ENCODE assay signal across 12 mouse cellular contexts in the genomic region with DNA sequence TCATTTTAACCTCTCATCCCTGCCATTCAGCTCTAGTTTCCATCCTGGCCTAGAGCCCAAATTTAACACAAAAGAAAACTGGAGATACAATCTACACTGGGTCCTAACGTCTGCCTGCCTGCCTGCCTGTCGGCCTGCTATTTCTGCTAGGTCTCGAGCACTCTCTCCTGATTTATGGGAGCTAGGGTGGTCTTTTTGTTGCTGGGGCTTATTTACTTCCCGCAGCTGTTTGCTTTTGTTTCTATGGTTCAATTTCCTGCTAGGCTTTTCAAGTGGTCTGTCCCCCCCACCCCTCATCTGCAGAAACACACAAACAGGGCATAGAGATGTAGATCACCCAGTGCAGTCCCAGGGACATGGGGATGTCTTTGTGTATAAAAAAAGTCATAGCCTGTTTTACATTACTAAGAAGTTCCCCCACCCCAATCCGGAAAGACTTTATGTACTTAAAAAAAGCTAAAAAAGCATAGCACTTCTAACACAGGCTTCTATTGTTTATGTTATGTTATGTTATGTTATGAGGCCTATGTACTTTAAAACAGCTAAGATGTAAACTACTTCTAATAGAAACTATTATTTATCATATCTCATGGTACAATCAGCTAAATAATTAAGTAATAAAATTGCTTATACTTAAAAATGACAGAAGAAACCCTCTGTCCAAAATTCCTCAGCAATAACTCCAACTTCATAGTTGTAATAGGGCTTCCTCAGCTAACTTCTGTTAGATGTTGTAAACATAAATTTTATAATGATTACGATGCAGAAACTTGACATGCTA. TPM values are rescaled to one million over a fixed set of nuclear protein-coding genes. Genes with fewer than 3 reads are reported as not detected.
DNase-seq lines count a peak whose midpoint lies in the region; ATAC-seq lines count a peak whose summit lies in the region.
"Had no signal": no experiment of that assay in that cellular context is flagged by ENCODE, and none has a peak within 500 bp of the region (broad histone marks: within the 10 kb centered on the region; RNA-seq: fewer than 3 reads in every experiment).

No protein-coding gene starts in this region.

- WGBS in embryonic facial prominence, embryonic 11.5 days: 22% methylated on average over 6 of the region's 6 CpGs
- WGBS in hindbrain, embryonic 16.5 days: 15% methylated on average over 6 of the region's 6 CpGs

- no peaks in the 10 kb centered on the region for H3K4me1 ChIP-seq in embryonic facial prominence, embryonic 11.5 days (ENCODE audit: control insufficient read depth, insufficient read depth, low read length)
- H3K4me1 ChIP-seq in hindbrain, embryonic 16.5 days (ENCODE audit: control insufficient read depth, insufficient read depth, low read depth, low read length): no peaks in the 10 kb centered on the region

- H3K27me3 ChIP-seq in embryonic facial prominence, embryonic 11.5 days (ENCODE audit: control insufficient read depth, insufficient read depth, low read length): no peaks in the 10 kb centered on the region
- no peaks in the 10 kb centered on the region for H3K27me3 ChIP-seq in hindbrain, embryonic 16.5 days (replicated peaks; ENCODE audit: control insufficient read depth, insufficient read depth, low read length)

- DNase-seq in heart, adult 11 months: peak; percentile 49
- DNase-seq in heart, postnatal 4 days: no peak
- peak; percentile 11 for DNase-seq in embryonic facial prominence, embryonic 11.5 days (ENCODE audit: low spot score)
- peak; percentile 17 for DNase-seq in neural tube, embryonic 10.5 days (ENCODE audit: extremely low spot score, low spot score)
- no peak for DNase-seq in layer of hippocampus, adult 11-12 months (ENCODE audit: low spot score)
- DNase-seq: cerebellum, adult 9-11 months; lung, postnatal 36 days had no signal

- ATAC-seq in embryonic facial prominence, embryonic 11.5 days (replicated peaks; ENCODE audit: insufficient number of reproducible peaks, low FRiP score, low TSS enrichment, low read depth): peak; percentile 56; the same call in 1 of the 2 replicates
- ATAC-seq in hindbrain, embryonic 16.5 days: peak; percentile 69; the same call in 1 of the 2 replicates
- ATAC-seq in inflammation-experienced regulatory T-cells, adult 6 months: no peak
- no peak for ATAC-seq in erythroblast, adult 5-6 weeks (replicated peaks; ENCODE audit: low FRiP score, poor library complexity, severe bottlenecking)

- no peak overlapping the region for H3K4me3 ChIP-seq in embryonic facial prominence, embryonic 11.5 days (ENCODE audit: low read depth, low read length)
- no peak overlapping the region for H3K4me3 ChIP-seq in hindbrain, embryonic 16.5 days (ENCODE audit: low read length)

- H3K9ac ChIP-seq in embryonic facial prominence, embryonic 11.5 days (replicated peaks; ENCODE audit: low read length): no peak overlapping the region
- H3K9ac ChIP-seq in hindbrain, embryonic 16.5 days (ENCODE audit: low read depth, low read length): no peak overlapping the region

- H3K27ac ChIP-seq in embryonic facial prominence, embryonic 11.5 days (replicated peaks; ENCODE audit: low read depth, low read length): no peak overlapping the region
- no peak overlapping the region for H3K27ac ChIP-seq in hindbrain, embryonic 16.5 days (ENCODE audit: low read depth, low read length)

- H3K4me2 ChIP-seq in embryonic facial prominence, embryonic 11.5 days (ENCODE audit: low read depth, low read length): no peak overlapping the region
- H3K4me2 ChIP-seq in hindbrain, embryonic 16.5 days (ENCODE audit: low read length): no peak overlapping the region

- no peaks in the 10 kb centered on the region for H3K9me3 ChIP-seq in embryonic facial prominence, embryonic 11.5 days (replicated peaks; ENCODE audit: control insufficient read depth, low read length)
- no peaks in the 10 kb centered on the region for H3K9me3 ChIP-seq in hindbrain, embryonic 16.5 days (ENCODE audit: control insufficient read depth, low read length)

- H3K36me3 ChIP-seq in embryonic facial prominence, embryonic 11.5 days (replicated peaks; ENCODE audit: control insufficient read depth, insufficient read depth, low read depth, low read length): no peaks in the 10 kb centered on the region
- no peaks in the 10 kb centered on the region for H3K36me3 ChIP-seq in hindbrain, embryonic 16.5 days (ENCODE audit: control insufficient read depth, insufficient read depth, low read length)

RNA-seq across cellular contexts. Expression of a gene that starts 41.7 kb away (rescaled TPM):
- not detected for total RNA-seq in heart, postnatal 4 days (2021)
- polyA plus RNA-seq in embryonic facial prominence, embryonic 11.5 days (2014; fragmentation: Nextera tagmentation; extraction: Ambion mirVana): not detected in 2 replicates
- not detected in 2 replicates for polyA plus RNA-seq in hindbrain, embryonic 16.5 days (2015; fragmentation: Nextera tagmentation; extraction: Ambion mirVana)
- not detected for polyA plus RNA-seq in inflammation-experienced regulatory T-cells, adult 6 months (2017; shearing (Covaris generic))
- total RNA-seq in erythroblast, adult 5-6 weeks (2015; ENCODE audit: low replicate concordance): not detected in 2 replicates
- total RNA-seq in erythroblast, adult 5-6 weeks (2017; ENCODE audit: low replicate concordance): not detected in 2 replicates
- total RNA-seq: gastrocnemius, postnatal 4 days; layer of hippocampus, adult 8-10 months had no signal

RNA-seq across cellular contexts. Expression of a gene that starts 47.8 kb away (rescaled TPM):
- 1 to 10 TPM; 8.8 to 8.9 TPM for total RNA-seq in heart, postnatal 4 days (2021)
- 0.01 TPM in 1 of 2 replicates, not detected in the other for polyA plus RNA-seq in embryonic facial prominence, embryonic 11.5 days (2014; fragmentation: Nextera tagmentation; extraction: Ambion mirVana)
- 0.09 TPM in 1 of 2 replicates, not detected in the other for polyA plus RNA-seq in hindbrain, embryonic 16.5 days (2015; fragmentation: Nextera tagmentation; extraction: Ambion mirVana)
- polyA plus RNA-seq in inflammation-experienced regulatory T-cells, adult 6 months (2017; shearing (Covaris generic)): under 1 TPM; 0.20 to 0.34 (median 0.33) TPM
- total RNA-seq in erythroblast, adult 5-6 weeks (2015; ENCODE audit: low replicate concordance): not detected in 2 replicates
- not detected in 2 replicates for total RNA-seq in erythroblast, adult 5-6 weeks (2017; ENCODE audit: low replicate concordance)
- total RNA-seq: layer of hippocampus, adult 8-10 months had no signal

Comparison
In these comparisons a context has a peak if more than half of its experiments do, and no peak if none do; other contexts are left out.
1. DNase-seq: peak in heart, adult 11 months (single experiment), embryonic facial prominence, embryonic 11.5 days (single experiment) and neural tube, embryonic 10.5 days (single experiment); none in heart, postnatal 4 days (single experiment) and layer of hippocampus, adult 11-12 months (single experiment).
2. ATAC-seq: peak in embryonic facial prominence, embryonic 11.5 days (single experiment) and hindbrain, embryonic 16.5 days (single experiment); none in inflammation-experienced regulatory T-cells, adult 6 months (single experiment) and erythroblast, adult 5-6 weeks (single experiment).